Mouse (Mus musculus): ENCODE data around the gene Syndig1.

GRCm38 (mm10) chr2:149820201-149820600, 8.8 kb upstream of the Syndig1 start:
- TF ChIP-seq CTCF (IDR thresholded peaks at IDR 0.05) (no peak), EP300 (IDR thresholded peaks at IDR 0.05; ENCODE audit: insufficient read depth, low read depth, low read length) (no peak), POLR2A (IDR thresholded peaks at IDR 0.05; ENCODE audit: insufficient read depth, low read depth, low read length) (no peak)

Data from heart, adult 2 months (tissue).